Mouse (Mus musculus) cortical plate, adult 2 months (tissue): ENCODE results near the gene Pdzd7. TPM values are rescaled to one million over a fixed set of nuclear protein-coding genes. Genes with fewer than 3 reads are reported as not detected.

ENCODE experiments used
- H3K27ac ChIP-seq: fragments of 200-500 bp; 2 replicates; pipeline ENCODE4 v1.5.1; 2012; ENCODE audit warnings: low read length, control low read depth, inconsistent platforms; ENCODE audit not compliant: insufficient read depth
- H3K4me1 ChIP-seq: fragments of 200-500 bp; 2 replicates; pipeline ENCODE4 v1.6.1; 2011; ENCODE audit warnings: low read length; ENCODE audit not compliant: control insufficient read depth, insufficient read depth
- H3K4me3 ChIP-seq: fragments of 200-500 bp; 2 replicates; pipeline ENCODE4 v1.5.1; 2011; ENCODE audit warnings: mild to moderate bottlenecking, low read length, control low read depth; ENCODE audit not compliant: insufficient read depth
- CTCF ChIP-seq: fragments of 200-500 bp; IDR thresholded peaks from 2 replicates; pipeline ENCODE4 v1.5.1; 2011; ENCODE audit warnings: mild to moderate bottlenecking, control low read depth, low read length; ENCODE audit not compliant: insufficient read depth; ENCODE audit errors: extremely low read depth
- POLR2A ChIP-seq: fragments of 200-500 bp; IDR thresholded peaks from 2 replicates; pipeline ENCODE4 v1.6.1; 2011; ENCODE audit warnings: mild to moderate bottlenecking, low read length, control low read depth; ENCODE audit not compliant: insufficient read depth; ENCODE audit errors: extremely low read depth
- polyA plus RNA-seq: library from polyadenylated mRNA; depleted of rRNA; stranded (reverse); fragments of >200 nt; gene quantifications from 2 replicates; pipeline ENCODE4 v1.2.3, GENCODE M21; 2012

Gene Pdzd7
- polyA plus RNA-seq, 1 experiment: 8.8 TPM

DNA sequence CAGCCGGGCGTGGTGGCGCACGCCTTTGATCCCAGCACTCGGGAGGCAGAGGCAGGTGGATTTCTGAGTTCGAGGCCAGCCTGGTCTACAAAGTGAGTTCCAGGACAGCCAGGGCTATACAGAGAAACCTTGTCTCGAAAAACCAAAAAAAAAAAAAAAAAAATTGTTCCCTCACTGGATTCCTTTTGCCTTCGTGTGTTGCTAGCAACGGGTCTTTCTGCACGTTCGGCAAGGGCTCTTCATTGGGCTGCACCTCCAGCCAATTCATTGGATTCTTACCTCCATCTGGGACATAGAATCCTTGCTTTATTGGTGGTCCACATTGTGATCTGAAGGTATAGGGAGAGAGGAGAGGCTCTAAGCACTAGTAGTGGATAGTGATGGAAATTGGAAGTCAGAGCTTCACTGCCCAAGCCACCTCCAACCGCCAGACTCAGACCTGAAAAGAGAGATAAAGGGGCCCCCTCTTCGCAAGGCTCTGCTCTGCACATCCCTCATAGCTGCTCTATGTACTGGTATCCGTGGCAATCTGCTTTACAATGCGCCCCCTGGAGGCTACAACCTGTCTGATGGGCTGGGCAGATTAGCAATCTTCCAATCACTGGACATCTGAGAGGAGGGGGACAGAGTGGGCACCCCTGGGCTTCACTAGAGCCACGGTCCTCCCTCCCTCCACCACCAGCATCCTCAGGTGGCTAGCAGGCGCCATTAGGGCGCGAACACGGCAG is 18.2 kb upstream of the Pdzd7 start:
- Histone ChIP-seq H3K4me3 (no peak overlapping the region), H3K27ac (no peak overlapping the region), H3K4me1 (no peaks in the 10 kb centered on the region)
- TF ChIP-seq POLR2A (no peak), CTCF (peak; percentile 55)

DNA sequence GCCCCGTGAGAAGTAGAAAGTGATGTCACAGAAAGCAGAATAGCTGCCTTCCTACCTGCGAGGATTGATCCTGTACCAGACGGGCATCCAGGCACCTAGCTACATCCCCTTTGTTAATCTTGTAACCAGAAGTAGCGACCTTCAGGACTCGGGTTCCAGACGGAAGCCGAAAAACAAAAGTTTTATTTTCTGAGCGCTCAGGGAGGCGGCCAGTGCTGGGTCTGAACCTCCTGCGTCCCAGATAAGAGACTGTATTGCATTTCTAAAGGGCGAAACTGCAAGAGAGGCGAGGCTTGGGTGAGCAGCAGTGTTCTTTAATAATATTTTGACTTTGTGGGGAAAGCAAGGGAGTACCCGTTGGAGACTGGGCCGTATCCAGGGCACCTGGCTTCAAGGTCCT is 13.3 kb upstream of the Pdzd7 start:
- H3K4me1 ChIP-seq: peaks cover 7% of the 10 kb centered on the region
- no peak for TF ChIP-seq CTCF
- H3K27ac ChIP-seq: peak overlapping the region; percentile 73
- H3K4me3 ChIP-seq: peak overlapping the region; percentile 63

- Histone ChIP-seq H3K4me3 (peak overlapping the region; percentile 63), H3K27ac (peak overlapping the region; percentile 95), H3K4me1 (peaks cover 7% of the 10 kb centered on the region)
- TF ChIP-seq POLR2A (peak; percentile 74; the same call in 1 of the 2 replicates), CTCF (no peak)
Measured at GRCm38 (mm10) chr19:45058113-45058839, 12.8 kb upstream of the Pdzd7 start.

DNA sequence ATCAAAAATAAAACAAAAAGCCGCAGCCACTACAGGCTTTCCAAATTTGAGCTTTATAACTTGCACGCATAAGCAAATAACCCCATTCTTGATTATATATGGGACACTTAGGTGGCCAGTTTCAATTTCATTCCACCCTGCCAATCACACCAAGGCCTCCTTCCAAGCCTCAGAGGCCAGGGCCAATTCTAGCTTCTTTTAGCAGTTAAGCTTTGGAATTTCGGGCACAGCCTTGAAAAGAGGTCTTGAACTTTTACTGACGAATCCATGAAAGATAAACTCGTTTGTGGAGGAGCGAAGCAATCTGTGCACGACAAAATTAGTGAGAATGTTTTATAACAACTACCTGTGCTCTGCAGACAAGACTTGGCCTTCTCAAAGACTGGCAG is 12.2 kb upstream of the Pdzd7 start:
- H3K4me1 ChIP-seq: peaks cover 7% of the 10 kb centered on the region
- peak overlapping the region; percentile 14 for H3K27ac ChIP-seq
- TF ChIP-seq POLR2A (no peak), CTCF (no peak)
- H3K4me3 ChIP-seq: peak overlapping the region; percentile 63

DNA sequence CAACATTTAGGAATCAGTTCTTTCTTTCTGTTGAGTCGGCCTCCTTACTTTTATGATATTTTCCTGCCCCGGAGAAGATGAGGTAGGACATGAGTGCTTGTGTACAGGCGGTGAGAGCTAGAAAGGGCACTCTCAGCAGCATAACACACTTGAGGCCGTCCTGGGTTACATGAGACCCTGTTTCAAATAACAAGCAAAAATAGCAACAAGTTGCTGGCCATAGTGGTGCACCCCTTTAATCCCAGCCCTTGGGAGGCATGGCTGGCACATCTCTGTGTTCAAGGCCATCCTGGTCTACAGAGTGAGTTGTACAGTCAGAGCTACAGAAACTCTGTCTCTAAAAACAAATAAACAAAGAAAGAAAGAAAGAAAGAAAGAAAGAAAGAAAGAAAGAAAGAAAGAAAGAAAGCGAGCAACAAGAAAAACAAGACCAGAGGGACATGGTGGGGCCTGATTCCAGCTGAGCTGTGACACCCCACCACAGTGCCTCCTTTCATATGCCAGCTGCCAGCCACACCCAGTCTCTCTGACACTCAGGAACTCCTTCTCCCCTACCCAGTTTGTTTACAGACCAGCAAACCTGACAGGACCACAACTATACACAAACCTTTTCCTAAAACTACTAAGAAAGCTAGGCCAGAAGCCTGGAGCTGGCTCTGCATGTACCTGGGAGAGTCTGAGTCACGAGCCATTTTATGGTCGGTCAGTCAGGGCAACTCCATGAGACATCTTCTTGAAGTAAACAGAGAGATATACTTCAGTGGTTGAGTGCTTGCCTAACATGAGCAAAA is 11.6 kb upstream of the Pdzd7 start:
- no peak overlapping the region for H3K27ac ChIP-seq
- H3K4me3 ChIP-seq: no peak overlapping the region; the same call in 1 of the 2 replicates
- peaks cover 7% of the 10 kb centered on the region for H3K4me1 ChIP-seq
- TF ChIP-seq CTCF (no peak), POLR2A (0 out of 2 replicates have a peak, but pooled peaks have one; percentile 15)

DNA sequence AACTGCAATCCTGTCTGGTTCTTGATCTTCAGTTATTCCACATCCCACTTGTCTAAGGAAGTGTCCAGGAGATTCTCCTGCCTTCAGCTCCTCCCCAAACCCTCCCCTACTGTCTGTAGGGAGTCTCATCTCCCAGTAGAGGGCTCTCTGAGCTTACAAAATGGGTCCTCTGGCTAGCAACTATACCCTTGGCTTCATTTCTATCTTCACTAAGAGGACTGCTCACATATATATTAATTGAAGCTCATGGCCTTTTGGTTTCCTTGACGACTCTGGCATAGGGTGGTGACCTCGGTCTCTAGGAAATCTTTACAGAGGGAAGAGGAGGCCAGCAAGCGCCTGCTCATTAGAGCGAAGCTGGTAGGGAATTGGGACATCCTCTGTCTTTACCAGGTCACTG is 10.8 kb upstream of the Pdzd7 start:
- Histone ChIP-seq H3K27ac (no peak overlapping the region), H3K4me1 (peaks cover 7% of the 10 kb centered on the region), H3K4me3 (no peak overlapping the region)
- TF ChIP-seq POLR2A: no peak
- peak; percentile 62 for TF ChIP-seq CTCF

- Histone ChIP-seq H3K27ac (peak overlapping the region; percentile 89), H3K4me3 (no peak overlapping the region), H3K4me1 (peaks cover 7% of the 10 kb centered on the region)
- TF ChIP-seq CTCF (no peak), POLR2A (no peak)
Measured at GRCm38 (mm10) chr19:45054892-45055690, 9.6 kb upstream of the Pdzd7 start.

DNA sequence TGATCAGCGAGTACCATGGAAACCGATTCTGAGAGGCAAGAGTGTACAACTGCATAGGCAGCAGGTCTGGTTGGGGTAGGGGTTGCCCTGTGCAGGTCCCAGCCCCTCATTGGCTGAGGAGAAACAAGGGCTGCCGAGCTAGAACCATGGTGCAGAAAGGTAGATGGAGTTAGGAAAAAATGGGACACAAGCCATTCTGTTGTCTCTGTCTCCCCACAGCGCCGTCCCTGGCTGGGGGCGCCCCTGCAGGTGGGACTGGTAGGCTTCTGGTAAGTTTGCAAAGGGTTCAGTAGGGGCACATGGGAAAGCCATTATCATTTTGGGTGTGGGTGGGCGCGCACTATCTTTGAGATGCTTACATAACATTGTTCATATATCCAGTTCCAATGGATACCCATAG is 7.9 kb upstream of the Pdzd7 start:
- Histone ChIP-seq H3K4me3 (no peak overlapping the region), H3K4me1 (peaks cover 9% of the 10 kb centered on the region), H3K27ac (0 out of 2 replicates have a peak overlapping the region, but pooled peaks have one; percentile 18)
- TF ChIP-seq POLR2A (no peak), CTCF (no peak)

GRCm38 (mm10) chr19:45049523-45049922 is 4.0 kb upstream of the Pdzd7 start:
- Histone ChIP-seq H3K4me3 (peak overlapping the region; percentile 59), H3K4me1 (peaks cover 2% of the 10 kb centered on the region), H3K27ac (peak overlapping the region; percentile 93)
- no peak for TF ChIP-seq CTCF
- no peak for TF ChIP-seq POLR2A
